Mouse (Mus musculus) E14TG2a.4 (cell line): ENCODE measurements around the gene Elovl7.
A peak's percentile ranks its signal among the peaks of the same experiment; 100 is the strongest.

Source experiments
- CTCF ChIP-seq: conservative IDR thresholded peaks from 2 replicates; pipeline ENCODE4 v1.5.1; 2014; ENCODE audit warnings: low read length
- POU5F1 ChIP-seq: IDR thresholded peaks from 2 replicates; pipeline ENCODE4 v1.6.1; 2014; ENCODE audit warnings: low read length, borderline replicate concordance

- TF ChIP-seq CTCF (peak; percentile 34), POU5F1 (no peak)
Measured at GRCm38 (mm10) chr13:108300346-108300950, 86.2 kb downstream of the Elovl7 start.
